In genomic region chr4:120332934-120333421, GRCm38 (mm10) we compare ENCODE assay signal across 13 mouse cellular contexts. TPM values are rescaled to one million over a fixed set of nuclear protein-coding genes. Genes with fewer than 3 reads are reported as not detected.
DNase-seq lines count a peak whose midpoint lies in the region; ATAC-seq and TF ChIP-seq lines count a peak whose summit lies in the region.
"Had no signal": no experiment of that assay in that cellular context is flagged by ENCODE, and none has a peak within 500 bp of the region (broad histone marks: within the 10 kb centered on the region; RNA-seq: fewer than 3 reads in every experiment).

No protein-coding gene starts in this region.

- no peaks in the 10 kb centered on the region for H3K36me3 ChIP-seq in hindbrain, postnatal 0 days (ENCODE audit: insufficient read depth, low read length)
- H3K36me3 ChIP-seq: heart, embryonic 15.5 days; liver, embryonic 13.5 days had no signal

- no peaks in the 10 kb centered on the region for H3K27me3 ChIP-seq in hindbrain, postnatal 0 days (ENCODE audit: insufficient read depth, low read length)

- peak; percentile 44 for TF ChIP-seq CTCF in hindbrain, postnatal 0 days (IDR thresholded peaks at IDR 0.05; ENCODE audit: low read depth)
- TF ChIP-seq CTCF in olfactory bulb, adult 2 months (IDR thresholded peaks at IDR 0.05; ENCODE audit: insufficient read depth, low read depth, low read length) = no peak

- no peaks in the 10 kb centered on the region for H3K9me3 ChIP-seq in hindbrain, postnatal 0 days (ENCODE audit: low read length)
- H3K9me3 ChIP-seq: heart, embryonic 15.5 days; liver, embryonic 13.5 days had no signal

- WGBS in hindbrain, postnatal 0 days = 24% methylated on average over 11 of the region's 11 CpGs
- 25% methylated on average over 11 of the region's 11 CpGs for WGBS in olfactory bulb, adult 2 months

- no peak for TF ChIP-seq POLR2A in olfactory bulb, adult 2 months (IDR thresholded peaks at IDR 0.05; ENCODE audit: insufficient read depth, low read depth, low read length)

- H3K9ac ChIP-seq in hindbrain, postnatal 0 days (replicated peaks; ENCODE audit: low read length) = no peak overlapping the region
- H3K9ac ChIP-seq: heart, embryonic 15.5 days; liver, embryonic 13.5 days had no signal

- ATAC-seq in hindbrain, postnatal 0 days = peak; percentile 73
- ATAC-seq: intestine, embryonic 16.5 days had no signal

- DNase-seq in embryo, embryonic 10.5 days (ENCODE audit: low spot score) = peak; percentile 10
- no peak for DNase-seq in embryo, embryonic 9.5 days (ENCODE audit: extremely low spot score)
- peak; percentile 22 for DNase-seq in left cerebral cortex, postnatal 4 days
- no peak for DNase-seq in left cerebral cortex, adult 9 months (ENCODE audit: low spot score in 2 of 2)
- peak; percentile 67 for DNase-seq in hindbrain, postnatal 0 days (ENCODE audit: low spot score)
- DNase-seq in thymus, postnatal 10 days (ENCODE audit: low spot score in 2 of 2) = no peak
- DNase-seq in heart, adult 8-10 months (ENCODE audit: low spot score) = no peak
- DNase-seq: liver, embryonic 13.5 days; lung, postnatal 36 days; thymus, postnatal 36 days had no signal

- peak overlapping the region; percentile 41; the same call in 1 of the 2 replicates for H3K27ac ChIP-seq in hindbrain, postnatal 0 days
- H3K27ac ChIP-seq in olfactory bulb, adult 2 months (ENCODE audit: insufficient read depth, low read depth, low read length) = peak overlapping the region; percentile 31; the same call in 1 of the 2 replicates
- H3K27ac ChIP-seq: heart, embryonic 15.5 days; liver, embryonic 13.5 days had no signal

- no peaks in the 10 kb centered on the region for H3K4me1 ChIP-seq in hindbrain, postnatal 0 days (ENCODE audit: insufficient read depth, low read length)
- peaks cover 8% of the 10 kb centered on the region for H3K4me1 ChIP-seq in olfactory bulb, adult 2 months (ENCODE audit: control insufficient read depth, insufficient read depth, low read length)
- H3K4me1 ChIP-seq: heart, embryonic 15.5 days; liver, embryonic 13.5 days had no signal

- H3K4me3 ChIP-seq in hindbrain, postnatal 0 days (ENCODE audit: low read length) = no peak overlapping the region
- no peak overlapping the region for H3K4me3 ChIP-seq in olfactory bulb, adult 2 months (ENCODE audit: insufficient read depth, low read depth, low read length)
- H3K4me3 ChIP-seq: heart, embryonic 15.5 days; liver, embryonic 13.5 days had no signal

- intact Hi-C loops in left cerebral cortex, postnatal 4 days (cut with DNase I) = no loop called here

- no peak overlapping the region for H3K4me2 ChIP-seq in hindbrain, postnatal 0 days (ENCODE audit: low read depth, low read length)
- H3K4me2 ChIP-seq: heart, embryonic 15.5 days; liver, embryonic 13.5 days had no signal

RNA-seq across cellular contexts. Expression of gene Foxo6, which starts 45.8 kb away (rescaled TPM):
- total RNA-seq in left cerebral cortex, postnatal 4 days (2021) = 10 to 100 TPM; 45.7 to 46.8 TPM
- total RNA-seq in hindbrain, postnatal 0 days (2014; rRNA removed) = 23.8 and 25.1 TPM in 2 replicates
- polyA plus RNA-seq in hindbrain, postnatal 0 days (2015; fragmentation: Nextera tagmentation; extraction: Ambion mirVana) = 1.2 and 1.3 TPM in 2 replicates
- not detected in 2 replicates for polyA plus RNA-seq in olfactory bulb, adult 2 months (2012; ENCODE audit: insufficient read depth, insufficient read length, low replicate concordance, missing spikeins)
- 1 to 10 TPM; 2.3 to 6.3 (median 3.3) TPM for total RNA-seq in heart, adult 8-10 months (2022)
- polyA plus RNA-seq: liver, embryonic 13.5 days had no signal

Comparison
In these comparisons a context has a peak if more than half of its experiments do, and no peak if none do; other contexts are left out.
1. DNase-seq: peak in embryo, embryonic 10.5 days (single experiment), left cerebral cortex, postnatal 4 days (single experiment) and hindbrain, postnatal 0 days (single experiment); none in embryo, embryonic 9.5 days (single experiment), left cerebral cortex, adult 9 months (0 of 2), thymus, postnatal 10 days (0 of 2) and heart, adult 8-10 months (single experiment).